Mouse (Mus musculus): ENCODE data around the gene Actl10. TPM values are rescaled to one million over a fixed set of nuclear protein-coding genes. Genes with fewer than 3 reads are reported as not detected.

Actl10 gene
- polyA plus RNA-seq, 1 experiment from 2014 or later, result 0.66 TPM

- H3K4me1 ChIP-seq, result peaks cover 16% of the 10 kb centered on the region
- WGBS, result 74% methylated on average over 5 of the region's 5 CpGs
- ATAC-seq (ENCODE audit: low FRiP score), result 0 out of 2 replicates have a peak, but pooled peaks have one; percentile 53
These were observed 34.8 kb downstream of the Actl10 start for GRCm38 (mm10) chr2:154586405-154586804.

GRCm38 (mm10) chr2:154589051-154589450, 37.5 kb downstream of the Actl10 start:
- ATAC-seq (ENCODE audit: low FRiP score), result no peak
- no peaks in the 10 kb centered on the region; the same call in 1 of the 2 replicates for H3K36me3 ChIP-seq (replicated peaks)
- no peak overlapping the region for H3K4me3 ChIP-seq (replicated peaks)
- H3K9me3 ChIP-seq, result 0 out of 2 replicates have a peak, but pooled peaks cover 4% of the 10 kb centered on the region
- 79% methylated on average over 4 of the region's 4 CpGs for WGBS
- no peaks in the 10 kb centered on the region for H3K27me3 ChIP-seq
- H3K9ac ChIP-seq, result no peak overlapping the region
- H3K4me2 ChIP-seq, result no peak overlapping the region
- peaks cover 13% of the 10 kb centered on the region for H3K4me1 ChIP-seq
- H3K27ac ChIP-seq, result no peak overlapping the region

More at GRCm38 (mm10) chr2:154586405-154586804, 34.8 kb downstream of the Actl10 start:
- H3K4me3 ChIP-seq (replicated peaks), result no peak overlapping the region
- no peaks in the 10 kb centered on the region for H3K9me3 ChIP-seq
- H3K36me3 ChIP-seq (replicated peaks), result no peaks in the 10 kb centered on the region; the same call in 1 of the 2 replicates
- H3K9ac ChIP-seq, result no peak overlapping the region
- 0 out of 2 replicates have a peak, but pooled peaks cover 4% of the 10 kb centered on the region for H3K27me3 ChIP-seq
- H3K27ac ChIP-seq, result no peak overlapping the region
- H3K4me2 ChIP-seq, result no peak overlapping the region

GRCm38 (mm10) chr2:154591239-154591638, 39.7 kb downstream of the Actl10 start:
- no peaks in the 10 kb centered on the region for H3K27me3 ChIP-seq
- no peak overlapping the region for H3K9ac ChIP-seq
- 0 out of 2 replicates have a peak, but pooled peaks cover 4% of the 10 kb centered on the region for H3K9me3 ChIP-seq
- no peak overlapping the region for H3K4me3 ChIP-seq (replicated peaks)
- 80% methylated on average over 3 of the region's 3 CpGs for WGBS
- H3K27ac ChIP-seq, result no peak overlapping the region
- ATAC-seq (ENCODE audit: low FRiP score), result no peak
- H3K4me2 ChIP-seq, result no peak overlapping the region
- H3K4me1 ChIP-seq, result no peaks in the 10 kb centered on the region
- no peaks in the 10 kb centered on the region; the same call in 1 of the 2 replicates for H3K36me3 ChIP-seq (replicated peaks)

GRCm38 (mm10) chr2:154593025-154593424, 41.4 kb downstream of the Actl10 start:
- Histone ChIP-seq H3K4me3 (replicated peaks) (no peak overlapping the region), H3K9ac (no peak overlapping the region), H3K36me3 (replicated peaks) (no peaks in the 10 kb centered on the region), H3K4me2 (no peak overlapping the region), H3K27ac (no peak overlapping the region), H3K9me3 (0 out of 2 replicates have a peak, but pooled peaks cover 4% of the 10 kb centered on the region), H3K4me1 (no peaks in the 10 kb centered on the region), H3K27me3 (no peaks in the 10 kb centered on the region)
- WGBS, result 71% methylated on average over 3 of the region's 3 CpGs
- no peak for ATAC-seq (ENCODE audit: low FRiP score)

- Histone ChIP-seq H3K36me3 (replicated peaks) (no peaks in the 10 kb centered on the region), H3K9ac (no peak overlapping the region), H3K27ac (no peak overlapping the region), H3K4me1 (no peaks in the 10 kb centered on the region), H3K9me3 (0 out of 2 replicates have a peak, but pooled peaks cover 4% of the 10 kb centered on the region), H3K4me2 (no peak overlapping the region), H3K27me3 (no peaks in the 10 kb centered on the region), H3K4me3 (replicated peaks) (no peak overlapping the region)
- 78% methylated on average over 5 of the region's 5 CpGs for WGBS
- ATAC-seq (ENCODE audit: low FRiP score), result no peak
These were observed 44.2 kb downstream of the Actl10 start for GRCm38 (mm10) chr2:154595775-154596174.

- Histone ChIP-seq H3K4me1 (no peaks in the 10 kb centered on the region), H3K9ac (no peak overlapping the region), H3K4me2 (no peak overlapping the region), H3K4me3 (replicated peaks) (no peak overlapping the region), H3K27me3 (no peaks in the 10 kb centered on the region), H3K36me3 (replicated peaks) (no peaks in the 10 kb centered on the region), H3K27ac (no peak overlapping the region), H3K9me3 (0 out of 2 replicates have a peak, but pooled peaks cover 4% of the 10 kb centered on the region)
- WGBS, result 85% methylated on average over 3 of the region's 3 CpGs
- ATAC-seq (ENCODE audit: low FRiP score), result no peak
These were observed 45.8 kb downstream of the Actl10 start for GRCm38 (mm10) chr2:154597399-154597798.

- no peak overlapping the region for H3K27ac ChIP-seq
- ATAC-seq (ENCODE audit: low FRiP score), result no peak
- WGBS, result 73% methylated on average over 6 of the region's 6 CpGs
- H3K4me1 ChIP-seq, result peaks cover 13% of the 10 kb centered on the region
- H3K9me3 ChIP-seq, result no peaks in the 10 kb centered on the region
- no peak overlapping the region for H3K9ac ChIP-seq
- H3K27me3 ChIP-seq, result peaks cover 6% of the 10 kb centered on the region; the same call in 1 of the 2 replicates
- no peaks in the 10 kb centered on the region for H3K36me3 ChIP-seq (replicated peaks)
- no peak overlapping the region for H3K4me2 ChIP-seq
- H3K4me3 ChIP-seq (replicated peaks), result no peak overlapping the region
These were observed 49.0 kb downstream of the Actl10 start for GRCm38 (mm10) chr2:154600586-154600985.

GRCm38 (mm10) chr2:154601324-154601723, 49.7 kb downstream of the Actl10 start:
- no peaks in the 10 kb centered on the region for H3K9me3 ChIP-seq
- H3K36me3 ChIP-seq (replicated peaks), result no peaks in the 10 kb centered on the region

More at GRCm38 (mm10) chr2:154601324-154601723, 49.7 kb downstream of the Actl10 start:
- H3K27ac ChIP-seq, result no peak overlapping the region
- no peak for ATAC-seq (ENCODE audit: low FRiP score)
- no peak overlapping the region for H3K9ac ChIP-seq
- peaks cover 13% of the 10 kb centered on the region for H3K4me1 ChIP-seq
- no peak overlapping the region for H3K4me3 ChIP-seq (replicated peaks)
- WGBS, result 77% methylated on average over 3 of the region's 3 CpGs
- H3K4me2 ChIP-seq, result no peak overlapping the region
- H3K27me3 ChIP-seq, result peaks cover 10% of the 10 kb centered on the region

Other genes with a start within 250 kb of the Actl10 start
- not detected in 2 replicates for gene Bpifb9b, start 244.5 kb upstream of the Actl10 start, polyA plus RNA-seq (2016; fragmentation: Nextera tagmentation; extraction: Ambion mirVana)
- gene Cdk5rap1, start 178.8 kb upstream of the Actl10 start, polyA plus RNA-seq (2016; fragmentation: Nextera tagmentation; extraction: Ambion mirVana), result 12.8 and 15.2 TPM in 2 replicates
- 3.9 and 4.2 TPM in 2 replicates for gene Snta1, start 143.7 kb upstream of the Actl10 start, polyA plus RNA-seq (2016; fragmentation: Nextera tagmentation; extraction: Ambion mirVana)
- gene Cbfa2t2, start 115.3 kb upstream of the Actl10 start, polyA plus RNA-seq (2016; fragmentation: Nextera tagmentation; extraction: Ambion mirVana), result 75.6 and 84.0 TPM in 2 replicates
- gene 1700003F12Rik, start 4.7 kb upstream of the Actl10 start, polyA plus RNA-seq (2016; fragmentation: Nextera tagmentation; extraction: Ambion mirVana), result 2.3 and 2.5 TPM in 2 replicates
- 8.7 and 11.0 TPM in 2 replicates for gene Necab3, start 7.1 kb downstream of the Actl10 start, polyA plus RNA-seq (2016; fragmentation: Nextera tagmentation; extraction: Ambion mirVana)
- 29.8 and 33.3 TPM in 2 replicates for gene E2f1, start 18.1 kb downstream of the Actl10 start, polyA plus RNA-seq (2016; fragmentation: Nextera tagmentation; extraction: Ambion mirVana)
- 10.4 and 11.2 TPM in 2 replicates for gene Pxmp4, start 51.9 kb downstream of the Actl10 start, polyA plus RNA-seq (2016; fragmentation: Nextera tagmentation; extraction: Ambion mirVana)
- 1.2 and 1.4 TPM in 2 replicates for gene Zfp341, start 61.5 kb downstream of the Actl10 start, polyA plus RNA-seq (2016; fragmentation: Nextera tagmentation; extraction: Ambion mirVana)
- gene 4930519P11Rik, start 61.7 kb downstream of the Actl10 start, polyA plus RNA-seq (2016; fragmentation: Nextera tagmentation; extraction: Ambion mirVana), result not detected in 2 replicates
- 20.9 and 21.8 TPM in 2 replicates for gene Chmp4b, start 99.9 kb downstream of the Actl10 start, polyA plus RNA-seq (2016; fragmentation: Nextera tagmentation; extraction: Ambion mirVana)
- not detected in 2 replicates for gene Gm14214, start 218.3 kb downstream of the Actl10 start, polyA plus RNA-seq (2016; fragmentation: Nextera tagmentation; extraction: Ambion mirVana)
- 35.1 and 45.9 TPM in 2 replicates for gene Raly, start 239.3 kb downstream of the Actl10 start, polyA plus RNA-seq (2016; fragmentation: Nextera tagmentation; extraction: Ambion mirVana)
- 1.5 and 1.7 TPM in 2 replicates for gene a, start 239.6 kb downstream of the Actl10 start, polyA plus RNA-seq (2016; fragmentation: Nextera tagmentation; extraction: Ambion mirVana)